Mouse (Mus musculus) limb, embryonic 12.5 days (tissue): ENCODE measurements around the gene Pacs2. TPM values are rescaled to one million over a fixed set of nuclear protein-coding genes. Genes with fewer than 3 reads are reported as not detected.

Source experiments
- ATAC-seq: fragments of 200-750 bp; cut with Nextera tagmentation; 2 replicates; pipeline ENCODE4 v1.8.0; 2017; ENCODE audit warnings: low read depth, moderate TSS enrichment; ENCODE audit not compliant: insufficient number of reproducible peaks, insufficient read depth, low FRiP score, low TSS enrichment
- H3K27ac ChIP-seq: fragments of 300-500 bp; sonication (generic); 2 replicates; pipeline ENCODE4 v1.5.1; 2016; ENCODE audit warnings: mild to moderate bottlenecking, moderate library complexity
- H3K27me3 ChIP-seq: fragments of 300-500 bp; sonication (generic); 2 replicates; pipeline ENCODE4 v1.6.1; 2016; ENCODE audit warnings: mild to moderate bottlenecking, moderate library complexity
- H3K36me3 ChIP-seq: fragments of 300-500 bp; sonication (generic); 2 replicates; pipeline ENCODE4 v1.6.1; 2016; ENCODE audit warnings: mild to moderate bottlenecking, moderate library complexity
- H3K4me1 ChIP-seq: fragments of 300-500 bp; sonication (generic); replicated peaks from 2 replicates; pipeline ENCODE4 v1.6.1; 2016
- H3K4me2 ChIP-seq: fragments of 300-500 bp; sonication (generic); 2 replicates; pipeline ENCODE4 v1.6.1; 2016; ENCODE audit warnings: mild to moderate bottlenecking, moderate library complexity
- H3K4me3 ChIP-seq: fragments of 300-500 bp; sonication (generic); replicated peaks from 2 replicates; pipeline ENCODE4 v1.5.1; 2016; ENCODE audit warnings: mild to moderate bottlenecking
- H3K9ac ChIP-seq: fragments of 300-500 bp; sonication (generic); replicated peaks from 2 replicates; pipeline ENCODE4 v1.6.1; 2016; ENCODE audit warnings: mild to moderate bottlenecking, moderate library complexity
- H3K9me3 ChIP-seq: fragments of 300-500 bp; sonication (generic); 2 replicates; pipeline ENCODE4 v1.6.1; 2016; ENCODE audit warnings: mild to moderate bottlenecking, moderate library complexity
- WGBS: fragments of 180-500 bp; shearing (Covaris S2); methylation state at CpG from one replicate; pipeline ENCODE4 v1.1.7; 2016; 5-methylcytosine and 5-hydroxymethylcytosine counted together
- polyA plus RNA-seq: library from polyadenylated mRNA; unstranded; fragments of >200 nt; fragmentation: Nextera tagmentation; extraction: Ambion mirVana; gene quantifications from 2 replicates; pipeline ENCODE4 v1.2.1, GENCODE M21; 2016

The Pacs2 gene
- polyA plus RNA-seq, 1 experiment from 2014 or later, result 15.8 TPM

DNA sequence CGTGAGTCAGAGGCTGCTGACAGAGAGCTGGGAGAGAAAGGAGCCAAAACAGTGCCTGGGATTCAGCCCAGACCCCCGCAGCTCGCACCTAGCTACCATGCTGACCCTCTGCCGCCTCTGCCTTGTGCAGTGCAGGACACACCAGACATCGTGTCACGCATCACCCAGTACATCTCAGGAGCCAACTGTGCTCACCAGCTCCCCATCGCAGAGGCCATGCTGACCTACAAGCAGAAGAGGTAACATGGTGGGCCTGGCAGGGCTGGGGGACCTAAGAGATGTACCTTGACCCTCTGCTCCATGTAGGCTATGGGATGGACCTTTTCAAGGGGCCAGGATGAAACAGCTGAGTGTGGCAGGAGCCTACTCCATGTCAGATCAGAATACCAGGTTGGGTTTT, 49.4 kb downstream of the Pacs2 start:
- peaks cover 96% of the 10 kb centered on the region for H3K36me3 ChIP-seq
- H3K4me2 ChIP-seq, result no peak overlapping the region
- no peak overlapping the region for H3K27ac ChIP-seq
- H3K9ac ChIP-seq, result no peak overlapping the region
- ATAC-seq, result no peak
- no peaks in the 10 kb centered on the region for H3K27me3 ChIP-seq
- WGBS, result 91% methylated on average over 7 of the region's 7 CpGs
- H3K4me3 ChIP-seq, result no peak overlapping the region
- H3K4me1 ChIP-seq, result no peaks in the 10 kb centered on the region
- no peaks in the 10 kb centered on the region for H3K9me3 ChIP-seq

DNA sequence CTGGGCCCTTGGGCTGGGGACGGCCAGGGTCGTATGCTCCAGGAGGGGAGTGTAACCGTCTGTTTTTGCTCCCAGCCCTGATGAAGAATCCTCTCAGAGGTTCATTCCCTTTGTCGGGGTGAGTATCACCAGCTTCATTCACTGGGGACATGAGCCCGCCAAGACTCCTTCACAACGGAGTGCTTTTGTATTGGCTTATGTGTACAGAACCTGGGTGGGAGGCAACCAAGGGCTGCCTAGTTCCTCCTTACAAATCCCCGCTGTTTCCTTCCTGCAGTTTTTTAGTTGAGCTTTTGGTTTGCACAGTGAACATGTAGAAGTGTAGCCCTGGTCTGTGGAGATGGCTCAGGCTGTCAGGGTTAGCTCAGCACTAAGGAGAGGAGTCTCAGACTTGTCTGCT, 53.7 kb downstream of the Pacs2 start:
- no peak for ATAC-seq

DNA sequence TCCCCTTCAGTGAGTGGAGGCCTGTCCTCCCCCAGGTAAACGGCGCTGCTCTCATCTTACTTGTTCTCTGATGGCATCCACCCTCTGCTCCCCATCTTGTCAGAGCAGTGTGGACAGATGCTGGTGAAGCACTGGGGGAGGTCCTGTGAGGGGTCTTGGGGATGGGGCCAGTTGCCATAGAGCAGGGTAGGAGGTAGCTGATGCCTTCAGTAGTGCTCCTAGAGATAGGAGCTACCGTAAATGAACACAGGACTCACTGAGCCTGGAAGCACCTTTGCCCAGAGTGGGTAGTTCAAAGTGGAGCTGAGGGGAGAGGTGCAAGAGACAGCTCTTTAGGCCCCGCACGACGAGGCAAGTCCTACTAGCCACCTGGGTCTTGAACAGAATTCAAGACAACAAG, 55.1 kb downstream of the Pacs2 start:
- no peak for ATAC-seq
- no peak overlapping the region for H3K27ac ChIP-seq
- no peak overlapping the region for H3K9ac ChIP-seq
- peaks cover 75% of the 10 kb centered on the region for H3K36me3 ChIP-seq
- H3K4me2 ChIP-seq, result no peak overlapping the region
- H3K4me1 ChIP-seq, result peaks cover 7% of the 10 kb centered on the region
- no peak overlapping the region for H3K4me3 ChIP-seq
- WGBS, result 97% methylated on average over 6 of the region's 6 CpGs
- no peaks in the 10 kb centered on the region for H3K9me3 ChIP-seq
- H3K27me3 ChIP-seq, result no peaks in the 10 kb centered on the region

More for the DNA sequence above, 53.7 kb downstream of the Pacs2 start:
- no peak overlapping the region for H3K9ac ChIP-seq
- H3K4me1 ChIP-seq, result no peaks in the 10 kb centered on the region
- no peak overlapping the region for H3K4me3 ChIP-seq
- peaks cover 89% of the 10 kb centered on the region for H3K36me3 ChIP-seq
- H3K4me2 ChIP-seq, result no peak overlapping the region
- 92% methylated on average over 7 of the region's 7 CpGs for WGBS
- no peaks in the 10 kb centered on the region for H3K27me3 ChIP-seq
- H3K27ac ChIP-seq, result no peak overlapping the region
- no peaks in the 10 kb centered on the region for H3K9me3 ChIP-seq

DNA sequence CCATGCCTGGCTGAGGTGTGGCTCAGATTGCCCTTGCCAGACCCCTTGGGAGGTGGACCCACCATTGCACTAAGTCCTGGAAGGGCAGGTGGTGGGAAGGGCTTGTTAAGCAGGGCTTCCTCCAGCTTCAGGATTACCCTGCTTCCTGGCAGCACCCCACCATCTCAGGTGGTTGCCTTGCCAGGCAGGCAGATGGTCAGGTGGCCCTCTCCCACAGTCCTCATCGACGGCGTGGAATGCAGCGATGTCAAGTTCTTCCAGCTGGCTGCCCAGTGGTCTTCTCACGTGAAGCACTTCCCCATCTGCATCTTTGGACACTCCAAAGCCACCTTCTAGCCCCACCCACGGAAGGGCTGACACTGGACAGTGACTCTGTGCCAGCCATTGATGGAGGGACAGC, 57.0 kb downstream of the Pacs2 start:
- Histone ChIP-seq H3K4me3 (no peak overlapping the region), H3K27ac (no peak overlapping the region), H3K36me3 (peaks cover 60% of the 10 kb centered on the region), H3K9ac (no peak overlapping the region), H3K27me3 (no peaks in the 10 kb centered on the region), H3K4me2 (no peak overlapping the region), H3K4me1 (peaks cover 19% of the 10 kb centered on the region), H3K9me3 (no peaks in the 10 kb centered on the region)
- ATAC-seq, result no peak
- WGBS, result 89% methylated on average over 6 of the region's 6 CpGs

DNA sequence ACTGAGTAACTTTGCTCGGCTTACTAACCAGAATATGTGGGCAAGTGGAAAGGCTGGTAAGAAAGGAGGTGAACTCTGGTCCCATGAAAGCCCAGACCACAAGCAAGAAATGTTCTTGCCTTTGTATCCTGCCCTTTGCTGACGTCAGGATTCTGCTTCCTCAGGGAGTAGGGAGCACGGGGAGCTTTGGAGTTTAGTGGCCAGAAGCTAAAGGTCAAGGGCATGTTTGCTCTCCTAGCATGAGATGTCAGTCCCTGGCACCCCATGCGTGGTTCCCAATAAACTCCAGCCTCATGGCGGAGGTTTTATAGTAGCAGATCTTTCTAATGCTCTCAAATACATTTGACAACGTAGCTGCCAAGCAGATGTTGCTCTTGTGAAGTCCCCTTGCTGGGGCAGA, 57.5 kb downstream of the Pacs2 start:
- Histone ChIP-seq H3K9ac (no peak overlapping the region), H3K9me3 (no peaks in the 10 kb centered on the region), H3K36me3 (peaks cover 55% of the 10 kb centered on the region), H3K4me1 (peaks cover 19% of the 10 kb centered on the region), H3K27ac (no peak overlapping the region), H3K4me2 (no peak overlapping the region), H3K4me3 (no peak overlapping the region), H3K27me3 (no peaks in the 10 kb centered on the region)
- 74% methylated on average over 6 of the region's 6 CpGs for WGBS
- no peak for ATAC-seq

DNA sequence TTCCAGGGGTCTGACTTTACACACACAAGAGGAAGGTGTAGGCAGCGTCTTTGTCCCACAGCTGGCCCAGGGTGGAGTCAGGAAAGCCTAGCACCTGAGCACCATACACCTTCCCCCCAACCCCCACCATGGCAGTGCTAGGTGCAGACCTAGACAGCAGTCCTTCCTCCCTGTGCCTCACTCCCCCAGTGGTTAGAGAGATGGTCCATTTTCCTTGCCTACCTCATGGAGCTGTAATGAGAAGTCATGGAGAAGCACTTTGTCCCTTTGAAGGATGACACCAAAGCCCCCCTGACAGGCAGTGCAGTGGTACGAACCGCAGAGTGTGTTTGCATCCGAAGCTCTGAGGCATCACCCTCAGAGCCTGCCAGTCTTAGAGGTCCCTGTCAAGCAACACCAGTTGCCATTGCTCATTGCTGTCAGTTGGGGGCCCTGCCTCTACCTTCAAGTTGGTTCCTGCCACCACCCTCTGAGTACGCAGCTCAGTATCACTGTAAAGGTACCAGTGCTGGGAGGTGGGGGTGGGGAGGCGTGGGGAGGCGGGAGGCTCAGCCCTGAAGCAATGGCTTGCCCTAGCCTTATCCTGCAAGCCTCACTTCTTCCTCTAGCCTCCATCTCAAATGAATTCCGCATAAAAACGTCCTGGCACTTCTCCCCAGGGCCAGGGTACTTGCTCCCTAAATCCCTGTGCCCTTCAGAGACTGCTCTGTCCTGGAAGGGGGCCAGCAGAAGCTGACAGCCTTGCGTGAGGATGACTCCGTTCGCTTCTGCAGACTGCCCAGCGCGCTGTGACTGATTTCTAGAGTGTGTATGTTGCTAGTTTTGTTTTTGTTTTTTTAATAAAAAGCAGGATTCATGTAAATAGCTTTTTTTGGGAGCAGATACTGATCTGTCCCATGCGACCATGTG, 59.4 kb downstream of the Pacs2 start:
- H3K36me3 ChIP-seq, result peaks cover 36% of the 10 kb centered on the region
- H3K27ac ChIP-seq, result peak overlapping the region; percentile 81
- H3K9ac ChIP-seq, result peak overlapping the region; percentile 51
- H3K9me3 ChIP-seq, result no peaks in the 10 kb centered on the region
- ATAC-seq, result peak; percentile 35
- no peaks in the 10 kb centered on the region for H3K27me3 ChIP-seq
- WGBS, result 10% methylated on average over 15 of the region's 15 CpGs
- peak overlapping the region; percentile 82 for H3K4me2 ChIP-seq
- peak overlapping the region; percentile 51 for H3K4me3 ChIP-seq
- peaks cover 19% of the 10 kb centered on the region for H3K4me1 ChIP-seq

DNA sequence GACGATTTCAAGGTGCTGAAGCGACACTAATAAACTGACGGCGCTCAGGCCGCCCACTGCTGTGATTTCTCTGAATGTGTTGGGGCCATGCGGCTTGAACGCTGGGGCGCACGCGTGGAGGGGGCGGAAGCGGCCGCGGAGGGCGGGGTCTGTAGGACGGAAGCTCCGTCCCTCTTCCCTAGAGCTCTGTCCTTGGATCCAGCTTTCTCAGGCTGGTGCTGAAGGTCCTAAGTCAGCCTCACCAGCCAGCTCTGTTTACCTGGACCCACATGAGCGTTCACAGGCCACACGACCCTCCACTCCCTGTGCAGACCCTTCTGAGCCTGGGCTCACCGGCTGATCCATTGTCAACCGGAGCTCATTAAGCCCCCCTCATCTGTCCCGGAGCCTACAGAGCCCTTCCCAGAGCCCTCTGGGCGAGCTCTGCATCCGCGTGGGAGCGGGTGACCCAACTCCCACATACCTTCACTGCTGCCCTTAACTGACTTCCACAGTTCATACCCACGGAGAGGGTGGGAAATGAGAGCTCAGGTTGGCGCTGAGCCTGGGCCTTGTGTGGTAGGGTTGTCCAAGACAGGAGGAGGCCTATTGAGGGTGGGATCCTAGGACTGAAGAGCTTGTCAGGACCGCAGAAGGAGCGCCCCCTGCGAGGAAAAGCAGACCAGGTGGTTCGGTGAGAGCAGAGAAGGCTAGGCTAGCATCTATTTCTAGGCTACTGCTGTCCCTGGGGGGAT, 60.2 kb downstream of the Pacs2 start, which contains the start of gene Tex22:
Tex22 (plus strand) TSS at position 174 of the 734 bp plus-strand sequence.
- H3K4me2 ChIP-seq, result peak within 1 kb of the TSS; percentile 82
- WGBS, result 6% methylated on average over 32 of the region's 32 CpGs

DNA sequence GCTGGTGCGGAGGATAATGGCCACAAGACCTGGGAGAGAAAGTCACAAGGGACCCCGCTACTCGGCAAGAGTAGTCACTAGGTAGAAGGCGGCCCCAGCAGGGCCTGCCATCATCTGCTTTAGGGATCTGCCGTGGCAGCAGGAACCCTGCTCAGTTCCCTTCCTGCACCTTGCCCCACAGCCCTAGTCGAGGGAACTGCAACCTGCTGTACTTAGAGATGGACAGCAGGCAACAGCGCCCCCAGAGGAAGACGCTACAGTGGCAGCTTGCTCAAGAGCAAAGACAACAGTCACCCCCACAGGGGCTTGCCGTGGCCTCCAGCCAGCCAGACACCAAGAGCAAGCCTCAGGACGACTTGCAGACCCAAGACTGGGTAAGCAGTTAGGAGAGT, 60.8 kb downstream of the Pacs2 start:
- peak overlapping the region; percentile 51 for H3K4me3 ChIP-seq
- peak; percentile 60 for ATAC-seq
- peak overlapping the region; percentile 81 for H3K27ac ChIP-seq
- peaks cover 19% of the 10 kb centered on the region for H3K4me1 ChIP-seq
- no peaks in the 10 kb centered on the region for H3K9me3 ChIP-seq
- peaks cover 22% of the 10 kb centered on the region for H3K36me3 ChIP-seq
- no peaks in the 10 kb centered on the region for H3K27me3 ChIP-seq
- peak overlapping the region; percentile 82 for H3K4me2 ChIP-seq
- peak overlapping the region; percentile 51 for H3K9ac ChIP-seq
- WGBS, result 5% methylated on average over 10 of the region's 10 CpGs

More for the DNA sequence above, 60.2 kb downstream of the Pacs2 start, which contains the start of gene Tex22:
- Histone ChIP-seq H3K9ac (peak within 1 kb of the TSS; percentile 51), H3K9me3 (no peaks in the 10 kb centered on the region), H3K4me1 (peaks cover 19% of the 10 kb centered on the region), H3K36me3 (peaks cover 28% of the 10 kb centered on the region), H3K4me3 (peak within 1 kb of the TSS; percentile 51), H3K27ac (peak within 1 kb of the TSS; percentile 81), H3K27me3 (no peaks in the 10 kb centered on the region)
- ATAC-seq, result peak; percentile 82

DNA sequence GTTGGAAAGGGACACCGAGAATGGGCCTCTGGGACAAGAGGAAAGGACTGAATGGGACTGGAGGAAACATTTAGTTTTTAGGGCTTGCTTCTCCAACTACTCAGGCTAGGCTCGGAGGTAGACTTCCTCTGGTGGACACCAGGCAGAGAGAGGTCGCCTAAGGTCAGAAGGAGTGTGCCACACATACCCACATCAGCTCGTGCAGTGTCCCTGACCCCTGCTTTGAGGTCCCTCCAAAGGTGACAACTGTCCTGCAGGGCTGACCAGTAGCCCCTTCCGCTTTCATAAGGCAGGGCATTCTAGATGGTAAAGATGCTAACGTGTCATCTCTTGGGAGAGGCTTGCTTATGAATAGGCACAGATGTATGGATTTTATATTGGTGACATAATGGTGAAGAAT, 61.2 kb downstream of the Pacs2 start:
- Histone ChIP-seq H3K4me2 (peak overlapping the region; percentile 82), H3K36me3 (peaks cover 18% of the 10 kb centered on the region), H3K27me3 (no peaks in the 10 kb centered on the region), H3K9ac (0 out of 2 replicates have a peak overlapping the region, but pooled peaks have one; percentile 51), H3K4me1 (peaks cover 19% of the 10 kb centered on the region), H3K4me3 (no peak overlapping the region), H3K27ac (no peak overlapping the region), H3K9me3 (no peaks in the 10 kb centered on the region)
- WGBS, result 61% methylated on average over 6 of the region's 6 CpGs
- 0 out of 2 replicates have a peak, but pooled peaks have one; percentile 2 for ATAC-seq

DNA sequence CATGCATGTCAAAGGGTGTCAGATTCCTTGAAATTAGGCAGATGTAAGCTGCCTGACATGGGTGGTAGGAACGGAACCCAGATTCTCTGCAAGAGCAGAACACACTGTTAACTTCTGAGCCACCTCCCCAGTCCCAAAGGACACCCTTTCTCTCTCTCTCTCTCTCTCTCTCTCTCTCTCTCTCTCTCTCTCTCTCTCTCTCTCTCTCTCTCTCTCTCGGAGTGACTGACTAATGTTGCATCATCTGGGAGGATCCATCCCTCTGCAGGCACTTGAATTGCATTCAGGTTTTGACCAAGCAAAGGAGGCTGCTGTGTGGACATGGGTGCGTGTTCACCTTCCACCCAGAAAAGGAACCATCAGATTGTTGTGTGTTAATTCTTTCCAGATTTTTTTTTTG, 73.0 kb downstream of the Pacs2 start:
- Histone ChIP-seq H3K4me1 (no peaks in the 10 kb centered on the region), H3K4me2 (no peak overlapping the region), H3K27me3 (peaks cover 4% of the 10 kb centered on the region), H3K9ac (no peak overlapping the region), H3K9me3 (no peaks in the 10 kb centered on the region), H3K4me3 (no peak overlapping the region), H3K27ac (no peak overlapping the region), H3K36me3 (no peaks in the 10 kb centered on the region)
- 81% methylated on average over 2 of the region's 3 CpGs for WGBS
- no peak for ATAC-seq

DNA sequence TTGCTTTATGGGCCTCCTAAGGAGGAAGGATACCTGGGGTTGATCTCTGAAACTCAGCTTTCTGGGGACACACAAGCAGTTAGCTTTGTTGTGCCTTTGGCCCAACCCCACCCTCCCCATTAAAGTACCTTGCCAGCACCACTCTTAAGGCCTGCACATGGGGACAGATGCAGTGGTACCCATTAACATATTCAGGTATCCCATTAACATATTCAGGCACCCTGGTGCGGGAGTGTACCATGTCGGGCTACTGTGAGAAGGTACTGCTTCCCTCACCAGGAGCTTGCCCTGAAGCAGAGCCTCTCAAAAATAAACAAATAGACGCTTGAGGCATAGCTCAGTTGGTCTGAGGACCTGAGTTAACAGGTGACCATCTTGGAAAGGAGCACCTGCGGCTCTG, 73.7 kb downstream of the Pacs2 start:
- Histone ChIP-seq H3K36me3 (no peaks in the 10 kb centered on the region), H3K9ac (no peak overlapping the region), H3K9me3 (no peaks in the 10 kb centered on the region), H3K27me3 (peaks cover 4% of the 10 kb centered on the region), H3K27ac (no peak overlapping the region), H3K4me2 (no peak overlapping the region), H3K4me3 (no peak overlapping the region), H3K4me1 (no peaks in the 10 kb centered on the region)
- no peak for ATAC-seq
- WGBS, result 31% methylated on average over 4 of the region's 4 CpGs
